Mouse (Mus musculus): ENCODE results near the gene Cd80. TPM values are rescaled to one million over a fixed set of nuclear protein-coding genes. Genes with fewer than 3 reads are reported as not detected.

Gene Cd80
- polyA plus RNA-seq, 2 experiments, result 0.15 to 0.35 TPM

- no peak for ATAC-seq (ENCODE audit: insufficient read depth)
- WGBS (ENCODE audit: insufficient replicate concordance), result 21% methylated on average over 42 of the region's 42 CpGs
- no peak for DNase-seq (ENCODE audit: low read depth in 3 of 3, low spot score in 3 of 3)
These were observed 28.4 kb downstream of the Cd80 start for GRCm38 (mm10) chr16:38483582-38484309.

GRCm38 (mm10) chr16:38492551-38492950, 37.2 kb downstream of the Cd80 start:
- Histone ChIP-seq H3K9ac (replicated peaks) (no peak overlapping the region), H3K27ac (no peak overlapping the region), H3K9me3 (ENCODE audit: control insufficient read depth, low read length) (no peaks in the 10 kb centered on the region), H3K4me2 (ENCODE audit: low read depth) (no peak overlapping the region), H3K4me1 (replicated peaks; ENCODE audit: control insufficient read depth in 2 of 2, insufficient read depth in 2 of 2, low read length in 1 of 2) (no peaks in the 10 kb centered on the region), H3K27me3 (ENCODE audit: control insufficient read depth, insufficient read depth, low read length) (no peaks in the 10 kb centered on the region), H3K36me3 (replicated peaks; ENCODE audit: control insufficient read depth, insufficient read depth, low read depth) (no peaks in the 10 kb centered on the region), H3K4me3 (ENCODE audit: insufficient read depth in 1 of 2, low read depth in 2 of 2, low read length in 2 of 2) (no peak overlapping the region)
- no peak for DNase-seq (ENCODE audit: low read depth in 3 of 3, low spot score in 3 of 3)
- TF ChIP-seq CTCF (IDR thresholded peaks at IDR 0.05; ENCODE audit: low read depth), result no peak
- no peak for TF ChIP-seq EP300 (IDR thresholded peaks at IDR 0.05; ENCODE audit: low read depth)
- ATAC-seq (ENCODE audit: insufficient read depth), result no peak
- WGBS (ENCODE audit: insufficient replicate concordance), result 70% methylated on average over 3 of the region's 3 CpGs

More at GRCm38 (mm10) chr16:38483582-38484309, 28.4 kb downstream of the Cd80 start:
- H3K9ac ChIP-seq (replicated peaks), result no peak overlapping the region
- no peak overlapping the region for H3K27ac ChIP-seq
- peaks cover 11% of the 10 kb centered on the region for H3K27me3 ChIP-seq (ENCODE audit: control insufficient read depth, insufficient read depth, low read length)
- H3K4me3 ChIP-seq (ENCODE audit: insufficient read depth in 1 of 2, low read depth in 2 of 2, low read length in 2 of 2), result peak overlapping the region; percentile 0 to 31
- peak overlapping the region; percentile 58 for H3K4me2 ChIP-seq (ENCODE audit: low read depth)
- TF ChIP-seq EP300 (IDR thresholded peaks at IDR 0.05; ENCODE audit: low read depth), result no peak
- TF ChIP-seq CTCF (IDR thresholded peaks at IDR 0.05; ENCODE audit: low read depth), result no peak
- H3K36me3 ChIP-seq (replicated peaks; ENCODE audit: control insufficient read depth, insufficient read depth, low read depth), result no peaks in the 10 kb centered on the region
- peaks cover 10 to 23% of the 10 kb centered on the region in 2 experiments for H3K4me1 ChIP-seq (replicated peaks; ENCODE audit: control insufficient read depth in 2 of 2, insufficient read depth in 2 of 2, low read length in 1 of 2)
- H3K9me3 ChIP-seq (ENCODE audit: control insufficient read depth, low read length), result no peaks in the 10 kb centered on the region

- no peak for TF ChIP-seq EP300 (IDR thresholded peaks at IDR 0.05; ENCODE audit: low read depth)
- no peak for TF ChIP-seq CTCF (IDR thresholded peaks at IDR 0.05; ENCODE audit: low read depth)
- no peaks in the 10 kb centered on the region for H3K27me3 ChIP-seq (ENCODE audit: control insufficient read depth, insufficient read depth, low read length)
- no peaks in the 10 kb centered on the region for H3K9me3 ChIP-seq (ENCODE audit: control insufficient read depth, low read length)
- H3K4me3 ChIP-seq (ENCODE audit: insufficient read depth in 1 of 2, low read depth in 2 of 2, low read length in 2 of 2), result no peak overlapping the region
- H3K4me2 ChIP-seq (ENCODE audit: low read depth), result no peak overlapping the region
- DNase-seq (ENCODE audit: low read depth in 3 of 3, low spot score in 3 of 3), result no peak
- H3K27ac ChIP-seq, result no peak overlapping the region
- 71% methylated on average over 10 of the region's 10 CpGs for WGBS (ENCODE audit: insufficient replicate concordance)
- ATAC-seq (ENCODE audit: insufficient read depth), result no peak
- H3K9ac ChIP-seq (replicated peaks), result no peak overlapping the region
- peaks cover 6% of the 10 kb centered on the region for H3K36me3 ChIP-seq (replicated peaks; ENCODE audit: control insufficient read depth, insufficient read depth, low read depth)
- no peaks in the 10 kb centered on the region for H3K4me1 ChIP-seq (replicated peaks; ENCODE audit: control insufficient read depth in 2 of 2, insufficient read depth in 2 of 2, low read length in 1 of 2)
These were observed 38.5 kb downstream of the Cd80 start for GRCm38 (mm10) chr16:38493890-38494289.

- ATAC-seq (ENCODE audit: insufficient read depth), result no peak
- H3K27ac ChIP-seq, result no peak overlapping the region
- no peak overlapping the region for H3K4me3 ChIP-seq (ENCODE audit: insufficient read depth in 1 of 2, low read depth in 2 of 2, low read length in 2 of 2)
- no peaks in the 10 kb centered on the region for H3K9me3 ChIP-seq (ENCODE audit: control insufficient read depth, low read length)
- no peak overlapping the region for H3K9ac ChIP-seq (replicated peaks)
- H3K4me2 ChIP-seq (ENCODE audit: low read depth), result no peak overlapping the region
- WGBS (ENCODE audit: insufficient replicate concordance), result 78% methylated on average over 7 of the region's 7 CpGs
- H3K27me3 ChIP-seq (ENCODE audit: control insufficient read depth, insufficient read depth, low read length), result no peaks in the 10 kb centered on the region
- H3K36me3 ChIP-seq (replicated peaks; ENCODE audit: control insufficient read depth, insufficient read depth, low read depth), result peaks cover 8% of the 10 kb centered on the region
- no peak for DNase-seq (ENCODE audit: low read depth in 3 of 3, low spot score in 3 of 3)
- H3K4me1 ChIP-seq (replicated peaks; ENCODE audit: control insufficient read depth in 2 of 2, insufficient read depth in 2 of 2, low read length in 1 of 2), result no peaks in the 10 kb centered on the region
- TF ChIP-seq EP300 (IDR thresholded peaks at IDR 0.05; ENCODE audit: low read depth), result no peak
- TF ChIP-seq CTCF (IDR thresholded peaks at IDR 0.05; ENCODE audit: low read depth), result no peak
These were observed 41.3 kb downstream of the Cd80 start for GRCm38 (mm10) chr16:38496604-38497140.

GRCm38 (mm10) chr16:38502469-38502868, 47.1 kb downstream of the Cd80 start:
- no peak overlapping the region for H3K9ac ChIP-seq (replicated peaks)
- no peak overlapping the region for H3K27ac ChIP-seq
- no peaks in the 10 kb centered on the region for H3K4me1 ChIP-seq (replicated peaks; ENCODE audit: control insufficient read depth in 2 of 2, insufficient read depth in 2 of 2, low read length in 1 of 2)
- no peak for ATAC-seq (ENCODE audit: insufficient read depth)
- H3K4me3 ChIP-seq (ENCODE audit: insufficient read depth in 1 of 2, low read depth in 2 of 2, low read length in 2 of 2), result no peak overlapping the region
- no peaks in the 10 kb centered on the region for H3K27me3 ChIP-seq (ENCODE audit: control insufficient read depth, insufficient read depth, low read length)
- H3K36me3 ChIP-seq (replicated peaks; ENCODE audit: control insufficient read depth, insufficient read depth, low read depth), result peaks cover 8% of the 10 kb centered on the region
- H3K4me2 ChIP-seq (ENCODE audit: low read depth), result no peak overlapping the region
- H3K9me3 ChIP-seq (ENCODE audit: control insufficient read depth, low read length), result no peaks in the 10 kb centered on the region
- no peak for DNase-seq (ENCODE audit: low read depth in 3 of 3, low spot score in 3 of 3)
- TF ChIP-seq EP300 (IDR thresholded peaks at IDR 0.05; ENCODE audit: low read depth) (no peak), CTCF (IDR thresholded peaks at IDR 0.05; ENCODE audit: low read depth) (no peak)
- WGBS (ENCODE audit: insufficient replicate concordance), result 86% methylated on average over 10 of the region's 10 CpGs

Measured in liver, embryonic 14.5 days (tissue).